Mouse (Mus musculus): ENCODE measurements around the gene Nfix. TPM values are rescaled to one million over a fixed set of nuclear protein-coding genes. Genes with fewer than 3 reads are reported as not detected.
A peak's percentile ranks its signal among the peaks of the same experiment; 100 is the strongest.

The Nfix gene
- polyA plus RNA-seq, 1 experiment from 2014 or later, result 16.3 TPM

DNA sequence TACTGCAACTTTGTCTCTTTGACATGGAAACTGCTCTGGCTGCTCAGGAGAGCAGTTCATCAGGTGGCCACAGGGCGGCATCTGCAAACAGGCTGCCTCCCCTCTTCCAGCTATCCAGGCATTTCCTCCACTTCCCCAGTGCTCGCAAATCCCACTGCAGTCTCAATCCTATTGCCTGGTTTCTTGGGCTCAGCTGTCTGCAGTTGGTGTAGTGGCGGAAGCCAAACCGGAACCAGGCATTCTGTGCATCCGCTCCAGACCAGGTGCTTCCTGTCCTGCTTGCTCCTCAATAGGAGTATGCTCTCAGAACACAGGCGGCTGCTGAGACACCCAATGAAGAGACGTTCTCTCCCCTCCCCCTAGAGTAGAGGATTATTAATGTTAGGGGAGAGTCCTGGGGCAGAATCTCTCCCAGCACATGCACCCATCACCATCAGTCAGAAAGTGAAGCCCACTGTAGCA is 100.3 kb downstream of the Nfix start:
- H3K27ac ChIP-seq (replicated peaks in 1 of 2; ENCODE audit: control insufficient read depth in 1 of 2, insufficient read depth in 1 of 2, low read depth in 2 of 2, low read length in 2 of 2), result peak overlapping the region; percentile 63 to 85
- no peak overlapping the region for H3K9ac ChIP-seq (ENCODE audit: low read length)
- no peak overlapping the region for H3K4me3 ChIP-seq (ENCODE audit: control insufficient read depth in 1 of 2, insufficient read depth in 1 of 2, low read depth in 1 of 2, low read length in 2 of 2)
- peaks cover 47% of the 10 kb centered on the region for H3K36me3 ChIP-seq (ENCODE audit: control insufficient read depth, insufficient read depth, low read length)
- no peaks in the 10 kb centered on the region for H3K9me3 ChIP-seq (ENCODE audit: control insufficient read depth, low read length)
- H3K4me2 ChIP-seq (ENCODE audit: low read length), result peak overlapping the region; percentile 32; the same call in 1 of the 2 replicates
- peak; percentile 52 for ATAC-seq (ENCODE audit: insufficient number of reproducible peaks, insufficient read depth, low FRiP score, low read depth)
- peaks cover 26% of the 10 kb centered on the region for H3K27me3 ChIP-seq (ENCODE audit: control insufficient read depth, insufficient read depth, low read length)
- WGBS, result 54% methylated on average over 7 of the region's 7 CpGs
- peaks cover 10 to 26% of the 10 kb centered on the region in 2 experiments; a peak in 3 of 4 replicates for H3K4me1 ChIP-seq (ENCODE audit: control insufficient read depth in 2 of 2, insufficient read depth in 2 of 2, low read length in 2 of 2)

DNA sequence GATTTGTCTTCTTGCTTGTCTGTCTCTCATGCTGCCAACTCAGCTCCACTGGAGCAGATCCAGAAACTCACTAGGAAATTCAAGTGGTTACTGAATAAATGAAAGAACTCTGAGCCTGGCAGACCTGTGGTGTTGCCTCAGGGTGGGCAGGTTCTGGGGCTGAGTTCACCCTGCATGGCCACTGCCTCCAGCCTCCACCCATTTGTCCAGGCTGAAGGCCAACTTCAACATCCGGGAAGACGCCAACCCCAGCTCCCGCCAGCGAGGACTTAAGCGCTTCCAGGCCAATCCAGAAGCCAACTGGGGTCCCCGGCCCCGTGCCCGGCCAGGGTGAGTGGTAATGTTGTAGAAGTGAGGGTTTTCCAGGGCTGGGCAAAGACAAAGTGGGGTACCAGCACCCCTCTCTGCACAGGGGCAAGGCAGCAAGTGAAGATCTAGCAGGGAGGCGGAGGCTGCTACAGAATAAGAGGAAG is 101.2 kb downstream of the Nfix start:
- Histone ChIP-seq H3K4me1 (ENCODE audit: control insufficient read depth in 2 of 2, insufficient read depth in 2 of 2, low read length in 2 of 2) (peaks cover 6 to 19% of the 10 kb centered on the region in 2 experiments; a peak in 3 of 4 replicates), H3K4me3 (ENCODE audit: control insufficient read depth in 1 of 2, insufficient read depth in 1 of 2, low read depth in 1 of 2, low read length in 2 of 2) (no peak overlapping the region), H3K36me3 (ENCODE audit: control insufficient read depth, insufficient read depth, low read length) (peaks cover 53% of the 10 kb centered on the region), H3K27me3 (ENCODE audit: control insufficient read depth, insufficient read depth, low read length) (peaks cover 19% of the 10 kb centered on the region), H3K27ac (replicated peaks in 1 of 2; ENCODE audit: control insufficient read depth in 1 of 2, insufficient read depth in 1 of 2, low read depth in 2 of 2, low read length in 2 of 2) (peak overlapping the region; percentile 31 to 85), H3K9ac (ENCODE audit: low read length) (peak overlapping the region; percentile 25; the same call in 1 of the 2 replicates), H3K9me3 (ENCODE audit: control insufficient read depth, low read length) (no peaks in the 10 kb centered on the region), H3K4me2 (ENCODE audit: low read length) (peak overlapping the region; percentile 32)
- 74% methylated on average over 9 of the region's 9 CpGs for WGBS
- no peak for ATAC-seq (ENCODE audit: insufficient number of reproducible peaks, insufficient read depth, low FRiP score, low read depth)

DNA sequence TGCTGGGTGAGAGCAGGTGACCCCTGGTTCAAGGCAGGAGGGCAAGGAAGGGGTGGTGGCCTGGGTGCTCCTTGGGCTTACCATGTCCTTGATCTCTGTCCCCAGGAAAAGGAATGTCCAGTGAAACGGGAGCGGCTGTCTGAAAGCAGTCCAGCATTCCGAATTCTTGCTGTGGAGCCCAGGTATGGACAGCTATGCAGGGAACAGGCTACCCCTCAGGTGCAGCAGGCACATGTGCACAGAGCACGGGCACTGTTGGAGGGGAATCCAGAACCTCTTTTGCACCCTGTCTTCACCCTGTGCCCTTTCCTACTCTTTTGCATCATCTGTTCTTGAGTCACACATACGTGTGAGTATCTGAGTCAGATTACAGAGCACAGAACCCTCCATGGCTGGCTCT is 101.9 kb downstream of the Nfix start:
- peaks cover 12% of the 10 kb centered on the region for H3K27me3 ChIP-seq (ENCODE audit: control insufficient read depth, insufficient read depth, low read length)
- no peak overlapping the region for H3K9ac ChIP-seq (ENCODE audit: low read length)
- peaks cover 6 to 17% of the 10 kb centered on the region in 2 experiments; a peak in 3 of 4 replicates for H3K4me1 ChIP-seq (ENCODE audit: control insufficient read depth in 2 of 2, insufficient read depth in 2 of 2, low read length in 2 of 2)
- peaks cover 60% of the 10 kb centered on the region for H3K36me3 ChIP-seq (ENCODE audit: control insufficient read depth, insufficient read depth, low read length)
- no peaks in the 10 kb centered on the region for H3K9me3 ChIP-seq (ENCODE audit: control insufficient read depth, low read length)
- H3K4me3 ChIP-seq (ENCODE audit: control insufficient read depth in 1 of 2, insufficient read depth in 1 of 2, low read depth in 1 of 2, low read length in 2 of 2), result no peak overlapping the region
- WGBS, result 90% methylated on average over 5 of the region's 5 CpGs
- H3K27ac ChIP-seq (replicated peaks in 1 of 2; ENCODE audit: control insufficient read depth in 1 of 2, insufficient read depth in 1 of 2, low read depth in 2 of 2, low read length in 2 of 2), result peak overlapping the region; percentile 26 to 85; a peak in 2 of 4 replicates
- H3K4me2 ChIP-seq (ENCODE audit: low read length), result no peak overlapping the region
- no peak for ATAC-seq (ENCODE audit: insufficient number of reproducible peaks, insufficient read depth, low FRiP score, low read depth)

DNA sequence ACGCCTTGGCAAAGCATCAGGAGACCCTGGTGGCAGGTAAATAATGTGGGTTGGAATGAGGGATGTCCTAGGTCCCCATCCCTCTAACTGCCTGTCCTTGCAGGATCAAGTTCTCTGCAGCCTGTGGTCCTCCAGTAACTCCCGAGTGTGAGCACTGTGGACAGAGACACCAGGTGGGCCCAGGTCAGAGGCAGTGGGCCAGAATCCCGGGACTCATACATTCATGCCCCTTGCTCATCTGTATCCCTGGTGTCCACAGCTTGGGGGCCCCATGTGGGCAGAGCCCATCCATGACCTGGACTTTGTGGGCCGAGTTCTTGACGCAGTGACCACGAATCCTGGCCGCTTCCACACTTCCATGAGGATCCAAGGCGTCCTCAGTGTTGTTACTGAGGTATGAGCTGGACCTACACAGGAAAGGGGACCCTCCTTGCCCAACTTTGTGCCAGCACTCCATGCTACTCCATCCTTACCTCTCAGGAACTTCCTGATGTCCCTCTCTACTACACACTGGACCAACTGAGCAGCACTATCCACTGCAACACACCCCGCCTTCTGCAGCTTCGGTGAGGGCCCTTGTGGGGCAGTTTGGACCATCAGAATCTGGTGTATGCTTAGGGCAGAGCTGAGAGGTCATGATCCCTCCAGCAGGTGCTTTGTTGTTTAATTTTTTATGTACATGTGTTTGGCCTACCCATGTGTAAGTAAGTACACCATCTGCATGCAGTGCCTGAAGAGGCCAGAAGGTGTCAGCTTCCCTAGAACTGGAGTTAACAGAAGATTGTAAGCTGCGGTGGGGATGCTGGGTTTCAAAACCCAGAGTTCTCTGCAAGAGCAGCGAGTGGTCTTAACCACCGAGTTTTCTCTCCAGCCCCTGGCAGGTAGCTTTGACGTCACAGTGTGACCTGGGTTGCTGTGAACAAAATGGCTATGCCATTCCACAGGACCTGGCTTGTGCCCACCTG is 102.7 kb downstream of the Nfix start:
- Histone ChIP-seq H3K4me3 (ENCODE audit: control insufficient read depth in 1 of 2, insufficient read depth in 1 of 2, low read depth in 1 of 2, low read length in 2 of 2) (no peak overlapping the region), H3K27me3 (ENCODE audit: control insufficient read depth, insufficient read depth, low read length) (peaks cover 5% of the 10 kb centered on the region; the same call in 1 of the 2 replicates), H3K9ac (ENCODE audit: low read length) (no peak overlapping the region), H3K4me2 (ENCODE audit: low read length) (no peak overlapping the region), H3K9me3 (ENCODE audit: control insufficient read depth, low read length) (no peaks in the 10 kb centered on the region), H3K4me1 (ENCODE audit: control insufficient read depth in 2 of 2, insufficient read depth in 2 of 2, low read length in 2 of 2) (peaks cover 6 to 17% of the 10 kb centered on the region in 2 experiments; a peak in 3 of 4 replicates), H3K27ac (replicated peaks in 1 of 2; ENCODE audit: control insufficient read depth in 1 of 2, insufficient read depth in 1 of 2, low read depth in 2 of 2, low read length in 2 of 2) (no peak overlapping the region), H3K36me3 (ENCODE audit: control insufficient read depth, insufficient read depth, low read length) (peaks cover 68% of the 10 kb centered on the region)
- WGBS, result 87% methylated on average over 14 of the region's 14 CpGs
- no peak for ATAC-seq (ENCODE audit: insufficient number of reproducible peaks, insufficient read depth, low FRiP score, low read depth)

DNA sequence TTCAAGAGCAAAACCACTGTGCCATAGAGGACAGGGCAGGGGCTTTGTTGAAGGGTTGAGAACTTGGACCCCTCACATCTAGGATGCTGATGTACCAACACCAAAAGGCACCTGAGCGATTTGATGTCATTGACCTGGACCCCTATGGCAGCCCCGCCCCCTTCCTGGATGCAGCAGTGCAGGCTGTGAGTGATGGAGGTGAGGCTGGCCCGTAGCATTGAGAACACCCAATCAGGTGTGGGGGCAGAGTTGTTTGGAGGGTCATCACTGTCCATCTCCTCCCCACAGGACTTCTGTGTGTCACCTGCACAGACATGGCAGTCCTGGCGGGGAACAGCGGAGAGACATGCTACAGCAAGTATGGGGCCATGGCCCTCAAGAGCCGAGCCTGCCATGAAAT is 105.0 kb downstream of the Nfix start:
- ATAC-seq (ENCODE audit: insufficient number of reproducible peaks, insufficient read depth, low FRiP score, low read depth), result no peak
- Histone ChIP-seq H3K36me3 (ENCODE audit: control insufficient read depth, insufficient read depth, low read length) (peaks cover 83% of the 10 kb centered on the region), H3K27ac (replicated peaks in 1 of 2; ENCODE audit: control insufficient read depth in 1 of 2, insufficient read depth in 1 of 2, low read depth in 2 of 2, low read length in 2 of 2) (no peak overlapping the region), H3K4me1 (ENCODE audit: control insufficient read depth in 2 of 2, insufficient read depth in 2 of 2, low read length in 2 of 2) (peaks cover 0 to 9% of the 10 kb centered on the region in 2 experiments; a peak in 3 of 4 replicates), H3K27me3 (ENCODE audit: control insufficient read depth, insufficient read depth, low read length) (no peaks in the 10 kb centered on the region), H3K9ac (ENCODE audit: low read length) (no peak overlapping the region), H3K4me3 (ENCODE audit: control insufficient read depth in 1 of 2, insufficient read depth in 1 of 2, low read depth in 1 of 2, low read length in 2 of 2) (no peak overlapping the region), H3K9me3 (ENCODE audit: control insufficient read depth, low read length) (no peaks in the 10 kb centered on the region), H3K4me2 (ENCODE audit: low read length) (no peak overlapping the region)
- 84% methylated on average over 6 of the region's 6 CpGs for WGBS

DNA sequence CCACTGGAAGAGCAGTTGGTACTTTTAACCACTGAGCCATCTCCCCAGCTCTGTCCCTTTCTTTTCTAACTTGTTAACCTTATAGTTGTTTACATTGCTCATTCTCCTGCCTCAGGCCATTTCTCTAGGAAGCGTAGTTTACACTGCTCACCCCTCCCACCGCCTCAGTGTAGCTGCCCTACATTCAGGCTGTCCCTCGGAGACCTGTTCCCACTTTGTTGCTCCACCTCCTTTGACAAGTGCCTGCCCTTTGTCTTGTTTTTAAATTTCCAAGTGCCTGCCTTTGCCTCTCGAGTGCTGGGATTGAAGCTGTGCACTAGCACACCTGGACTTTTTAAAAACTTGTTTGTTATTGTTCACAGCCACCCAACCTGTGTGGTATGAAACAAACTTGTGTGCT is 106.8 kb downstream of the Nfix start:
- H3K36me3 ChIP-seq (ENCODE audit: control insufficient read depth, insufficient read depth, low read length), result peaks cover 69% of the 10 kb centered on the region
- ATAC-seq (ENCODE audit: insufficient number of reproducible peaks, insufficient read depth, low FRiP score, low read depth), result no peak
- 70% methylated on average over 4 of the region's 4 CpGs for WGBS

DNA sequence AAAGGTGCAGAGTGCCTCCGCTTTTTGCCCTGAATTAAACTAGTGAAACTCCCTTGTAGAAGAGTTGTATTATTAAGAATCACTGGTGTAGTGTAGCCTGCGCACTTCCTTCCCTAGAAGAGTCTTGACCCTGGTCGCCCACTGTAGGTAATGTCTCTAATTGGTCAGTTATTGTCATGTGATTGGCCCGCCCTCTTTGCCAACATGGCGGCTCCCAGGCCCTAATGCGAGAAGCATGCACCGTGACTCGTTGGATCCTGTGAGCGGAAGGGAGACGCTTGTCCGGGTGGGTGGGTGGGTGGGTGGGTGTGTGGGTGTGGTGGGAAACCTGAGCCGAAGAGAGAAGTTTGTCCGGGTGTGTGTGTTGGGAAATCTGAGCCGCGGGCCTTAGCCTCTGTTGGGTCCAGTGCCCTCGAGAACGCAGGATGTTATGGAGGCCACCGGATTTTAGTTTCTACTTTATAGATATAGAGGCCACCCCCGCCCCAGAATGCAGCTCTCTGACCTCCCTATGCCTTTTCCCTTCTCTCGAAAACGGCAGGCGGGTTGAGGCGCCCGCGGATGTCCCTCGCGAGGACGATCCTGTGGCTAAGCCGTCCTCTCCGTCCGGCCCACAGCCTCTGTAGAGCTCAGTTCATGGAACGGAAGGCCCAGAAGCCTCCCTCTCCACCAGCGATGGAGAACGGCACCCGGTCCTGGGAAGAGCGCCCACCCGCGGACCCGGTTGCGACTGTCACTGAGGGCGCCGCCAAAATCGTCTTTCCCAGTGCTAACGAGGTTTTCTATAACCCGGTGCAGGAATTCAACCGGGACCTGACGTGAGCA is 110.8 kb downstream of the Nfix start:
- H3K4me3 ChIP-seq (ENCODE audit: control insufficient read depth in 1 of 2, insufficient read depth in 1 of 2, low read depth in 1 of 2, low read length in 2 of 2), result peak overlapping the region; percentile 67 to 78
- peaks cover 32% of the 10 kb centered on the region for H3K36me3 ChIP-seq (ENCODE audit: control insufficient read depth, insufficient read depth, low read length)
- peak overlapping the region; percentile 83 for H3K9ac ChIP-seq (ENCODE audit: low read length)
- no peaks in the 10 kb centered on the region for H3K9me3 ChIP-seq (ENCODE audit: control insufficient read depth, low read length)
- peaks cover 14 to 40% of the 10 kb centered on the region in 2 experiments for H3K4me1 ChIP-seq (ENCODE audit: control insufficient read depth in 2 of 2, insufficient read depth in 2 of 2, low read length in 2 of 2)
- H3K27ac ChIP-seq (replicated peaks in 1 of 2; ENCODE audit: control insufficient read depth in 1 of 2, insufficient read depth in 1 of 2, low read depth in 2 of 2, low read length in 2 of 2), result peak overlapping the region; percentile 62 to 95
- under 1% methylated on average over 47 of the region's 47 CpGs for WGBS
- peak; percentile 75 for ATAC-seq (ENCODE audit: insufficient number of reproducible peaks, insufficient read depth, low FRiP score, low read depth)
- H3K27me3 ChIP-seq (ENCODE audit: control insufficient read depth, insufficient read depth, low read length), result no peaks in the 10 kb centered on the region
- H3K4me2 ChIP-seq (ENCODE audit: low read length), result peak overlapping the region; percentile 78

More for the DNA sequence above, 106.8 kb downstream of the Nfix start:
- H3K9ac ChIP-seq (ENCODE audit: low read length), result no peak overlapping the region
- no peaks in the 10 kb centered on the region for H3K27me3 ChIP-seq (ENCODE audit: control insufficient read depth, insufficient read depth, low read length)
- H3K4me1 ChIP-seq (ENCODE audit: control insufficient read depth in 2 of 2, insufficient read depth in 2 of 2, low read length in 2 of 2), result peaks cover 2 to 14% of the 10 kb centered on the region in 2 experiments; a peak in 3 of 4 replicates
- H3K4me2 ChIP-seq (ENCODE audit: low read length), result no peak overlapping the region
- H3K4me3 ChIP-seq (ENCODE audit: control insufficient read depth in 1 of 2, insufficient read depth in 1 of 2, low read depth in 1 of 2, low read length in 2 of 2), result no peak overlapping the region
- no peak overlapping the region for H3K27ac ChIP-seq (replicated peaks in 1 of 2; ENCODE audit: control insufficient read depth in 1 of 2, insufficient read depth in 1 of 2, low read depth in 2 of 2, low read length in 2 of 2)
- H3K9me3 ChIP-seq (ENCODE audit: control insufficient read depth, low read length), result no peaks in the 10 kb centered on the region
